Mouse (Mus musculus) granulocyte monocyte progenitor cell, adult 5-6 weeks (primary cell): Measurements from ENCODE around the gene Sema3e. TPM values are rescaled to one million over a fixed set of nuclear protein-coding genes. Genes with fewer than 3 reads are reported as not detected.

ENCODE experiments used
- ATAC-seq: replicated peaks from 2 replicates; pipeline ENCODE4 v1.8.0; 2016; ENCODE audit warnings: mild to moderate bottlenecking, moderate TSS enrichment, inconsistent platforms; ENCODE audit not compliant: poor library complexity, severe bottlenecking
- total RNA-seq, 2 experiments: library from RNA; stranded (forward) in 1 of 2; stranded (reverse) in 1 of 2; fragments of 200-712, 200-1000 nt in 1 of 2; fragments of >200 nt in 1 of 2; fragmentation: Nextera tagmentation in 1 of 2; gene quantifications; 2 replicates each; pipeline ENCODE4 v1.2.3; 2014 to 2017

The Sema3e gene
- total RNA-seq, 2 experiments from 2014 or later = not detected

DNA sequence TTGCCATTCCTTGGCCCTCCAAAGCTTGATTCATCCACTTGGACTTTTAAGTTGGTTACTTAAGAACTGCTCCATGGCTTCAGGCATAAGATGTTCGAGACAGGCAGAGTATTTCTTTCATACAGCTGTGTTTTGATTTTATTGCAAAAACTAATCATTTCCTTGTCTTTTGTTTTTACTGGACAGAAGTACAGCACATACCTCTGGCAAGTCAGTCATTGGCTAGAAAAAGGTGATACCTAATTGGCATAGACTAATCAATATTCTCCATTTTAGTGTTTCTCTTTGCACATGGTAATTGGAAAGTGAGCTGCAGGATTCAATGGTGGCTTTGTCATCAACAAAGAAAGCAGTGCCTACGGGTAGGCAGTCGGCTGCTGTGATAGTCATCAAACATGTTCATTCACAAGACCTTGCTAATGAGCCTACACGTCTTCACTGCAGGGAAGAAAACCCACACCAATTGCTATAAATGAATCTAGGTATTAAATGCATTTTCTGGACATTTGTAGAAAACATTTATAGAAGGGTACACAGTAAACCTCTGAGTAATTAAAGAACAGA lies 37.9 kb downstream of the Sema3e start:
- ATAC-seq = no peak

GRCm38 (mm10) chr5:14073152-14073551 lies 48.1 kb downstream of the Sema3e start:
- no peak for ATAC-seq

- no peak for ATAC-seq
Measured at GRCm38 (mm10) chr5:14088100-14088499, 63.0 kb downstream of the Sema3e start.

- no peak for ATAC-seq
Measured at GRCm38 (mm10) chr5:14089875-14090608, 65.0 kb downstream of the Sema3e start.

DNA sequence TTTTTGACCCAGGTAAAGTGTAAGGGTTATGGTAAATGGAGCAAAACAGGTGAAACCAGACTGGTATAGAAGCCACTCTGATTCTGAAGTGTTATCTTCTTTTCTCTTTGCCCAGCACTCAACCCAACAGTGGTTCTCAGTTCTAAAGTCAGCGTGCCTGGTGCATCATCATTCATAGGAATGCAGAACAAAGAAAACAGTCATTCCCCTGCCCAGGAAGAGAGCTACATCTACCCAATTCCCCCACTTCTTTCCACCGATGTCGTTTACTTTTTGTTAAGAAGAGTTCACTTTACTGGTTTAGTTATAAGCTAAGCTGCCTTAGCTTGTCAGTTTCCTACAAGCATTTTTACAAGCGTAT lies 65.5 kb downstream of the Sema3e start:
- no peak for ATAC-seq

GRCm38 (mm10) chr5:14092262-14092776 lies 67.2 kb downstream of the Sema3e start:
- no peak for ATAC-seq

- ATAC-seq = no peak
Measured at GRCm38 (mm10) chr5:14096196-14096595, 71.1 kb downstream of the Sema3e start.

DNA sequence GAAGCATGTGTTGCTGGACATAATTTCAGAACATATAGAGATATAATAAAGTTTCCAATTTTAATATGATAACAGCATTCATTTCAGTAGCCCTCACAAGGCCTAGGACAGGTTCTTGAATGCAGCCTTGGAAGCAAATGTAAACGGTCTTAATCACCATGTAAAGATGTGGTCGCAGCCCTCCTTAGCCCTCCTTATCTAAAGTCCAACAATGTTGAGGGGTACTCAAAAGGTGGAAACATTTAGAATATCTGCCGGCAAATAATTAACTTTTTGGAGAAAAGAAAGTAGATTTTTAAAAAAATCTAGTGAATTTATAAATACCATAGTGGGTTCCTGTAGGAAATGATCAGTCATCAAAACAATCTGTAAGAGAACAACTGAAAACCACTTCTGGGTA lies 73.6 kb downstream of the Sema3e start:
- no peak for ATAC-seq

DNA sequence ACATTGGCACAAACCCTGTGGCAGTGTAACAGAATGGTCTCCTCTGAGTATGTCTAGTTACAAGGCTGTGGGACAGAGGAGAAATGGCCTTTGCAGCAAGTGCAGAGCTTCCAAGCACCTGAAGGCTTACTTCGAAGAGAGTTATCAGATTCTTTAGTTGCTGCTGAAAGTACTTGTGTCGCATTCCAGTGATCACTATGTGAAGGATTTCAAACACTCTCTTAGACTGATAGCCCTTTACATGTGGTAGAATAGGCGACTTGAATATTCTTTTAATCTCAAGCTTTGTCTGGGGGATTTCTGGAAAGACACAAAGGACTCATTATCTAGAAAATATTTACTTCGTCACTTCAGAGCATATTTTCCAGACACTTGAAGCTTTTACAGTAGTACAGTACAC lies 82.3 kb downstream of the Sema3e start:
- no peak for ATAC-seq

- no peak for ATAC-seq
Measured at GRCm38 (mm10) chr5:14109001-14109400, 83.9 kb downstream of the Sema3e start.

DNA sequence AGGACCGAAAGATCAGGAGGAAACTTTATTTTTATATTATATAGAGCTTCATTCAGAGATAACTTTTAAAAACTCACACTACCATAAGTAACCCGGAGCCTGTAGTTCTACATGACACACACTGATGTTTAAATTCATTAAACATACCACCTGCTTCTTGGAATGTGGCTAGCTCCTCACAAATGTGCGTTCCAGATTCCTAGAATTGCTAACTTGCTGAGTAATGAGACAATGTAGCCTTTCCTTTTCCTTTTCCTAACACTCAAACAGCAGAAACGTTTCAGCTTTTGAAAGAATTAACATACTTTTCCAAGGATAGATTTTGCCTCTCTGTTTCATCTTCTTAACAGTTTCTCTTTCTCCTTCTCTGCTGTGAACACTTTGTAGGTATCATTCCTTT lies 86.3 kb downstream of the Sema3e start:
- no peak for ATAC-seq

- ATAC-seq = no peak
Measured at GRCm38 (mm10) chr5:14121902-14122301, 96.8 kb downstream of the Sema3e start.

- ATAC-seq = no peak
Measured at GRCm38 (mm10) chr5:14126591-14126990, 101.5 kb downstream of the Sema3e start.

DNA sequence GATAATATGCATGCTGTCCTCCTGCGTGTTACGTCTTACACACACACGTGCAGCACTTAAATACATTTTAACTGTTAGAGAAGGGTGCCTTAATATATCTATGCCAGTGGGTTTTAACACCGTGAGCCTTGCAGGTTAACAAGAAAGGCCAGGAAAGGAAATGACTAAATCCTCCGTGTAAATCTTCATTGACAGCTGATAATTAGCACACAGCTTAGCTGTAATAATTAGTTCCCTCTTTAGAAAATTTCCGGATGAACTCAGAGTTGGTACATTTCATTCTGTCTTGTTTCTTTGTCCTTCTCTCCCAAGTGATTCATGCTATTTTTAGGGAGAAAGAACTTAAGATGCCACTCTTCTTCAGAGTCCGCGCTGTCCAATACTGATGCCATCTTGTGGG lies 110.9 kb downstream of the Sema3e start:
- no peak for ATAC-seq

DNA sequence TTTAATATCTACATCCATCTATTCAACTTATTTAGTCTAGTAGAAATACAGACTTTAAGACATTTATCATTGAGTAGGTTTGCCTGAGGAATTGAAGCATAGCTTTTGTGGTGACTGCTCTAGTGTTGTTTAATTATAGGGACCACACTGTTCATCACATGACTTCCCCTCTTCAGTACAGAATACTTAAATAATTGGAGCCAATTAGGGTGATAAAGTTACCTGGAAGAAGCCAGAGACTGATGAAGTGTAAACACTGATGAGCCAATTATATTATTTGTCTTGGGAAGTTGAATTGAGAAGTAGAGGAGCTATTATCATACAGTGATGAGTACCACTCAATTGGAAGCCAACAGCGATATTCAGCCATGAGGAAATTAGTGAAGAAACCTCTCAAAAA lies 113.6 kb downstream of the Sema3e start:
- ATAC-seq = no peak

- no peak for ATAC-seq
Measured at GRCm38 (mm10) chr5:14162579-14162978, 137.5 kb downstream of the Sema3e start.

DNA sequence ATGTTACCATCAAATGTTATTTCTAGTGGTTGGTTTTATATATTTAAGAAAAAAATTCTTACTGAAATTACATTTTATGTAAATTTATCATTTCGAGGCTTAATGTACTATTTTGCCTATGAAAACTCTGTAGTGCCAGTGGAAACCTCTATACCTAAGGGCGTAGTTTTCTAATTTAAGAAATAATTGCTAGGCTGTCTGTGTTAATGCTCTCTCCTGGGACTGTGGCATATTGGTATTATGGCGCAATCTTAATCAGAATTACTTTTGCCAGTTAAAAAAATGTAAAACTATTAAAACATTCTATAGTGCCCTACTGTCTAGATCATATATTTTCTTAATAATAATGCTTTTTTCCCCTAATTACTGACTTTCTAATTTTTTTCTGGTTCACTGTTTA lies 138.2 kb downstream of the Sema3e start:
- ATAC-seq = no peak

GRCm38 (mm10) chr5:14167776-14168175 lies 142.7 kb downstream of the Sema3e start:
- ATAC-seq = no peak

- no peak for ATAC-seq
Measured at GRCm38 (mm10) chr5:14173355-14174183, 148.5 kb downstream of the Sema3e start.

DNA sequence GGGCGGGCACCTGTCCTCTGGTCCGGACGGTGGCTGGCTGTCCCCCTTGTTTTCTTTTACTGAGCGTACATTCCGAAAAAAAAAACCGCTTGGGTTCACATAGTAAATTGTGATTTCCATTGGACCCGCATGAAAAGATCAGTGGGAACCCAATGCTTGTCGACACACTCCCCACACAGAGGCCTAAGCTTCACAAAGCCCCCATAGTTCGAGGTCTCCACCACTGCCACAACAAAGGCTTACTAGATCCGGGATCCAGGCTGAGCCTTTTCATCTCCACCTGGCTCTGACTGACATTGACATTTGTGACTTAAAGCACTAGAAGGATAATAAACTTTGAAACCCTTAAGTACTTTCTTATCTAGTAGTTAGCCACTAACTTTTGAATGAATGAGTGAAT lies 155.5 kb downstream of the Sema3e start:
- no peak for ATAC-seq

DNA sequence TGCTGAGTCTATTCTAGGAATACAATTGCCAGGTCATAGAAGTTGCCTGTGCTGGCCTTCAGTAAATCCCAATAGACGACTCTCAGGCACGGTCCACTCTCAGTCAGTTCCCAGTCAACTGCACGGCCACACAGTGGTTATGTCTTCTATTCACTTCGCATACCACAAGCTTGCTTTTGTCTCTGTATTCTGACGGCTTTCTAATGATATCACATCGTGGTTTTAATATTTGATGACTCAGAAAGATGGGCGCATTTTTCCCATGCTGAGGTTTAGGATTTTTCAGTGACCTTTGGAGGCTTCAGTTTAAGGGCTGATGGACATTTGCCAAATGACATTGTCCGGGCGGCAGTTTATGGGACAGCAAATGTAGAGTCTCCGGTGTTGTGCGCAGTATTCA lies 157.1 kb downstream of the Sema3e start:
- ATAC-seq = no peak
